Mouse (Mus musculus): ENCODE data around the gene Wdr89.

GRCm38 (mm10) chr12:75668916-75669257 lies 450 bp downstream of the Wdr89 start:
- TF ChIP-seq CTCF (IDR thresholded peaks at IDR 0.05; ENCODE audit: extremely low read depth, insufficient read depth, low read length) (no peak), POLR2A (IDR thresholded peaks at IDR 0.05; ENCODE audit: extremely low read depth, insufficient read depth, low read length) (no peak)
